ENCODE assay signal across 8 mouse cellular contexts in the genomic region with DNA sequence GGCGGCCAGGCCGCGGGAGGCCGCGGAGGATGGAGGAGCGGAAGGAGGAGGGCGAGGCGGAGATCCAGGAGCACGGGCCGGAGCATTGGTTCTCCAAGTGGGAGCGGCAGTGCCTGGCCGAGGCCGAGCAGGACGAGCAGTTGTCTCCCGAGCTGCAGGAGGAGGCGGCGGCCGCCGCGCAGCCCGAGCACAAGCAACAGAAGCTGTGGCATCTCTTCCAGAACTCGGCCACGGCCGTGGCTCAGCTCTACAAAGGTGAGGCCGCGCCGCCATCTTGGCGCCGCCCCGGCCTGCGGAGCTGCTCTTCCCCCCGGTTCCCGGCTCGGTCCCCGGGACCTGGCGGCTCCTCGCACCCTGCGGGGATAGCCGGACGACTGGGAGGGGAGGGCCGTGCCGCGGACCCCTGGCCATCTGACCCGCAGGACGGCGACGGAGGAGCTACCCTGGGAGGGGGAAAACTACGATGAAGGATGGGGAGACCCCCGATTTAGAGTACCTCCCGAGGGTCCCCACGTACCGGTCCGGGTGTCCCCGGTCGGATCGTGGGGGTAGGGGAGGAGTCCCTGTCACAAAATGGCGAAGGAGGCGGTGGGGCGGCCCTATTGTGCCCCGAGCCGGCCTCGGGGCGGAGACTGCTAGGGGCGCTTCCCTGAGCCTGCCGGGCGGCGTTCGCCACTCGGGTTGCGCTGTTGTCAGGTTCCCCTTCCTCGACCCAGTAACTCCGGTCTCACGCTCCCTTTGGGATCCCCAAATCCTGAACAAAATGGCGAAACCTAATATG. TPM values are rescaled to one million over a fixed set of nuclear protein-coding genes. Genes with fewer than 3 reads are reported as not detected.
DNase-seq lines count a peak whose midpoint lies in the region; ATAC-seq and TF ChIP-seq lines count a peak whose summit lies in the region.

No protein-coding gene starts in this region.

- intact Hi-C loops in left cerebral cortex, postnatal 14 days (cut with DNase I), result loop anchor here (2.0 kb wide), 1 partner anchor 94 kb away; no protein-coding TSS in a partner anchor

- H3K4me1 ChIP-seq in cortical plate, adult 2 months (ENCODE audit: control insufficient read depth, insufficient read depth, low read length), result peaks cover 4% of the 10 kb centered on the region

- TF ChIP-seq POLR2A in cortical plate, adult 2 months (IDR thresholded peaks at IDR 0.05; ENCODE audit: extremely low read depth, insufficient read depth, low read length), result no peak

- peak; percentile 75 for DNase-seq in gastrocnemius, postnatal 10 days
- DNase-seq in induced T-regulatory cell, adult 2 months (ENCODE audit: low read depth), result peak; percentile 86
- DNase-seq in left cerebral cortex, postnatal 14 days (ENCODE audit: low spot score in 2 of 2), result peak; percentile 35 to 61
- DNase-seq in right cerebral cortex, postnatal 10 days (ENCODE audit: low spot score in 2 of 2), result peak; percentile 71 to 79
- DNase-seq in urinary bladder, postnatal 14 days (ENCODE audit: low spot score), result peak; percentile 82

- H3K4me3 ChIP-seq in cortical plate, adult 2 months (ENCODE audit: insufficient read depth, low read length), result peak overlapping the region; percentile 99

- peak overlapping the region; percentile 100 for H3K27ac ChIP-seq in cortical plate, adult 2 months (ENCODE audit: insufficient read depth, low read length)

- ATAC-seq in activated CD4-positive, CD25-positive, alpha-beta regulatory T cell, adult 4 months, result peak; percentile 38
- ATAC-seq in megakaryocyte progenitor cell, adult 5-6 weeks (replicated peaks; ENCODE audit: poor library complexity), result peak; percentile 49

- TF ChIP-seq CTCF in cortical plate, adult 2 months (IDR thresholded peaks at IDR 0.05; ENCODE audit: extremely low read depth, insufficient read depth, low read length), result no peak

RNA-seq across cellular contexts. Expression of a gene that starts 0.7 kb away (rescaled TPM):
- polyA plus RNA-seq in activated CD4-positive, CD25-positive, alpha-beta regulatory T cell, adult 4 months (2017; shearing (Covaris generic)), result 10 to 100 TPM; 17.5 to 21.1 TPM
- 43.8 and 43.9 TPM in 2 replicates for polyA plus RNA-seq in cortical plate, adult 2 months (2012; rRNA removed)
- 10 to 100 TPM; 64.1 to 68.9 TPM for total RNA-seq in gastrocnemius, postnatal 10 days (2021)
- 100 to 1,000 TPM; 110 to 118 TPM for total RNA-seq in left cerebral cortex, postnatal 14 days (2021)
- 38.9 and 42.4 TPM in 2 replicates for total RNA-seq in megakaryocyte progenitor cell, adult 5-6 weeks (2015)
- total RNA-seq in megakaryocyte progenitor cell, adult 5-6 weeks (2017), result 34.7 and 43.7 TPM in 2 replicates

RNA-seq across cellular contexts. Expression of a gene that starts 38.5 kb away (rescaled TPM):
- polyA plus RNA-seq in activated CD4-positive, CD25-positive, alpha-beta regulatory T cell, adult 4 months (2017; shearing (Covaris generic)), result 10 to 100 TPM; 35.0 to 48.0 TPM
- 96.0 and 107 TPM in 2 replicates for polyA plus RNA-seq in cortical plate, adult 2 months (2012; rRNA removed)
- 10 to 100 TPM; 57.8 to 67.7 TPM for total RNA-seq in gastrocnemius, postnatal 10 days (2021)
- 100 to 1,000 TPM; 155 to 156 TPM for total RNA-seq in left cerebral cortex, postnatal 14 days (2021)
- total RNA-seq in megakaryocyte progenitor cell, adult 5-6 weeks (2015), result 153 and 167 TPM in 2 replicates
- total RNA-seq in megakaryocyte progenitor cell, adult 5-6 weeks (2017), result 135 and 168 TPM in 2 replicates

Comparison
In these comparisons a context has a peak if more than half of its experiments do, and no peak if none do; other contexts are left out.
1. Peak in every context shown above with its lines: DNase-seq, ATAC-seq, H3K4me3 ChIP-seq and H3K27ac ChIP-seq.